In genomic region chr7:134007942-134008361, GRCm38 (mm10) we compare ENCODE assay signal across 20 mouse cellular contexts.
DNase-seq lines count a peak whose midpoint lies in the region; TF ChIP-seq lines count a peak whose summit lies in the region.
"Had no signal": no experiment of that assay in that cellular context is flagged by ENCODE, and none has a peak within 500 bp of the region (broad histone marks: within the 10 kb centered on the region; RNA-seq: fewer than 3 reads in every experiment).

No protein-coding gene starts in this region.

- H3K4me3 ChIP-seq in C2C12 (ENCODE audit: insufficient read depth, poor library complexity, severe bottlenecking), result no peak overlapping the region
- H3K4me3 ChIP-seq in embryonic fibroblast, embryonic 13.5 days (ENCODE audit: insufficient read depth, low read length), result no peak overlapping the region
- H3K4me3 ChIP-seq: embryonic facial prominence, embryonic 13.5 days; erythroblast, embryonic 14.5 days; forebrain, embryonic 15.5 days; heart, embryonic 10.5 days; hindbrain, embryonic 13.5 days had no signal

- H3K27ac ChIP-seq in embryonic fibroblast, embryonic 13.5 days (ENCODE audit: insufficient read depth, low read length), result peak overlapping the region; percentile 93
- H3K27ac ChIP-seq: embryonic facial prominence, embryonic 13.5 days; forebrain, embryonic 15.5 days; heart, embryonic 10.5 days; hindbrain, embryonic 13.5 days had no signal

- H3K79me3 ChIP-seq in C2C12 (ENCODE audit: low read depth), result no peaks in the 10 kb centered on the region

- peaks cover 4% of the 10 kb centered on the region; the same call in 1 of the 2 replicates for H3K4me1 ChIP-seq in embryonic fibroblast, embryonic 13.5 days (ENCODE audit: control insufficient read depth, insufficient read depth, low read length)
- H3K4me1 ChIP-seq: forebrain, embryonic 15.5 days; hindbrain, embryonic 13.5 days had no signal

- peaks cover 3% of the 10 kb centered on the region for H3K36me3 ChIP-seq in C2C12 (ENCODE audit: control insufficient read depth, insufficient read depth)
- H3K36me3 ChIP-seq: forebrain, embryonic 15.5 days; hindbrain, embryonic 13.5 days had no signal

- no peaks in the 10 kb centered on the region for H3K79me2 ChIP-seq in C2C12 (ENCODE audit: control insufficient read depth, insufficient read depth)

- no peak for TF ChIP-seq POLR2A in embryonic fibroblast, embryonic 13.5 days (IDR thresholded peaks at IDR 0.05; ENCODE audit: low read depth, low read length)

- TF ChIP-seq CTCF in C2C12 (IDR thresholded peaks at IDR 0.05; ENCODE audit: control insufficient read depth, insufficient read depth, insufficient read length), result no peak
- TF ChIP-seq CTCF in embryonic fibroblast, embryonic 13.5 days (IDR thresholded peaks at IDR 0.05; ENCODE audit: borderline replicate concordance, insufficient read depth, low read length), result no peak

- DNase-seq in adrenal gland, postnatal 10 days, result peak; percentile 20
- no peak for DNase-seq in adrenal gland, postnatal 4 days (ENCODE audit: low spot score in 2 of 2)
- DNase-seq in adipocyte (ENCODE audit: low spot score), result peak; percentile 43
- DNase-seq in cerebellum, adult 18-20 months, result no peak
- no peak for DNase-seq in gastrocnemius, postnatal 25 days
- no peak for DNase-seq in natural killer cell, adult 2 months (ENCODE audit: low spot score in 2 of 2)
- DNase-seq: adrenal gland, adult 8-10 months; cerebellum, adult 2 months; cerebellum, postnatal 25 days; heart, adult 18-20 months; heart, postnatal 10 days; heart, postnatal 4 days; kidney, adult 2 months had no signal

- H3K27me3 ChIP-seq in C2C12 (ENCODE audit: control insufficient read depth, insufficient read depth, insufficient read length), result no peaks in the 10 kb centered on the region
- H3K27me3 ChIP-seq: embryonic facial prominence, embryonic 13.5 days; forebrain, embryonic 15.5 days; hindbrain, embryonic 13.5 days had no signal

- no peak overlapping the region for H3ac ChIP-seq in C2C12 (ENCODE audit: control insufficient read depth, insufficient read length, low read depth)

TF ChIP-seq in C2C12, 6 proteins besides CTCF, POLR2A, EP300 and RAD21:
- peak; percentile 50 for TF ChIP-seq MYOD1 (IDR thresholded peaks at IDR 0.05; ENCODE audit: control insufficient read depth, insufficient read length, low read depth)
- peak; percentile 58 for TF ChIP-seq MAX (IDR thresholded peaks at IDR 0.05)
- no peak for TF ChIP-seq MYOG (IDR thresholded peaks at IDR 0.05; ENCODE audit: control insufficient read depth, extremely low read depth, insufficient read length)
- no peak for TF ChIP-seq FOSL1 (IDR thresholded peaks at IDR 0.05; ENCODE audit: insufficient read depth, low read length, poor library complexity, severe bottlenecking)
- TF ChIP-seq USF1 (IDR thresholded peaks at IDR 0.05; ENCODE audit: low read depth), result no peak
- no peak for TF ChIP-seq CEBPB (IDR thresholded peaks at IDR 0.05; ENCODE audit: low read depth)
TF ChIP-seq in C2C12: peak in this region for 2.

Comparison
In these comparisons a context has a peak if more than half of its experiments do, and no peak if none do; other contexts are left out.
1. DNase-seq: peak in adrenal gland, postnatal 10 days (single experiment) and adipocyte (single experiment); none in adrenal gland, postnatal 4 days (0 of 2), cerebellum, adult 18-20 months (0 of 2), gastrocnemius, postnatal 25 days (single experiment) and natural killer cell, adult 2 months (0 of 2).